Mouse (Mus musculus) brain, embryonic 14.5 days (tissue): ENCODE measurements around the gene Tmem213. TPM values are rescaled to one million over a fixed set of nuclear protein-coding genes. Genes with fewer than 3 reads are reported as not detected.

Source experiments
- DNase-seq: peaks from one replicate; pipeline ENCODE4 v3.0.0-alpha.2; 2011; ENCODE audit warnings: low read depth
- CTCF ChIP-seq: fragments of 200-500 bp; IDR thresholded peaks from 2 replicates; pipeline ENCODE4 v1.5.1; 2012; ENCODE audit warnings: inconsistent platforms, mild to moderate bottlenecking, moderate library complexity, borderline replicate concordance; ENCODE audit not compliant: insufficient read depth, insufficient read length; ENCODE audit errors: extremely low read depth
- POLR2A ChIP-seq: fragments of 200-500 bp; IDR thresholded peaks from 2 replicates; pipeline ENCODE4 v1.6.1; 2012; ENCODE audit warnings: mild to moderate bottlenecking, inconsistent platforms, borderline replicate concordance; ENCODE audit not compliant: poor library complexity, insufficient read depth, insufficient read length, severe bottlenecking; ENCODE audit errors: extremely low read depth
- polyA plus RNA-seq: library from polyadenylated mRNA; depleted of rRNA; stranded (reverse); fragments of >200 nt; gene quantifications from 2 replicates; pipeline ENCODE4 v1.2.3, GENCODE M21; 2012; rRNA removed

Tmem213 gene
- polyA plus RNA-seq, 1 experiment, result 0.15 TPM

DNA sequence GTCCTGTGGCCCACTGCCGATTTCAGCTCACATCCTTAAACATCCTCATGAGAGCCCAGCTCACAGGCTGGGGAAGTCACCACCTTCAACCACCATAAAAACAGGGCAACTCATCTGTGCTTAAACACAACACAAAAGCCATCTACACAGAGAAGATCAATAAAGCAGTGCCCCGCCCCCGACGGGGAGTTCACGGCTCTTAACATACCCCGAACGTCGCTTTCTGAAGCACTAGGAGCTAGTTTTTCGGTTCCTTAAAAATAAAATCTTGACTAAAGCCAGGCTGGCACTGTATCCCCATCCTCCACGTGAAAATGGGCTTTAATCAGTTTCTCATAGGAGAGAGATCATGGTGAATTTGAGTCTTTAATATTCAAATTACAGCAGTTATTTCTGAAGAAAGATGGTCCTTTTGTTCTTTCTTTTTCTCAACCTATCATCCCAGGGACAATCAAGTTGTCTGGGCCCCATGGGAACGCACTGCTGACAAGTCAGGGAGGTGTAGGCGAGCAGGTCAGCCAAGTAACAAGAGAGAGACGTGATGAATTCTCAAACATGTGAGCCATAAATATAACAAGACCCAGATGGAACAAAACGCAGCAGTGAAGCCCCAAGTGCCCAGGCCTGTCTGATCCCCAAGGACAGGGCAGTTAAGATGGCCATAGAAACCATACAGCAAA lies 53.9 kb downstream of the Tmem213 start:
- TF ChIP-seq POLR2A (no peak), CTCF (no peak)
- DNase-seq, result peak; percentile 26

DNA sequence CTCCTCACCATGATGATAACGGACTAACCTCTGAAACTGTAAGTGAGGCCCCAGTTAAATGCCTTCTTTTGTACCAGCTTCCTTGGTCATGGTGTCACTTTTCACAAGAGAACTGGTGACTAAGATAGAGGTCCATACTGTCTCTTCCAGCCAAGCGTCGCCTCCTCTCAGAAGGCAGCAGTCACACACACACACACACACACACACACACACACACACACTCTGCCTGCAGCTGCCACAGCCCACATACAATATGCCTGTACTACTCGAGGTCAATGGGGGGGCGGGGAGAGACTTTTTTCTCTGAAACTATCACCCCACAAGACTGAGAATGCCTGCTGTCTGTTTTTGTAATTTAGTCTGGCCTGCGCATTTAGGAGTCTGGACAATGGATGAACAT lies 55.6 kb downstream of the Tmem213 start:
- TF ChIP-seq POLR2A (no peak), CTCF (no peak)
- no peak for DNase-seq

DNA sequence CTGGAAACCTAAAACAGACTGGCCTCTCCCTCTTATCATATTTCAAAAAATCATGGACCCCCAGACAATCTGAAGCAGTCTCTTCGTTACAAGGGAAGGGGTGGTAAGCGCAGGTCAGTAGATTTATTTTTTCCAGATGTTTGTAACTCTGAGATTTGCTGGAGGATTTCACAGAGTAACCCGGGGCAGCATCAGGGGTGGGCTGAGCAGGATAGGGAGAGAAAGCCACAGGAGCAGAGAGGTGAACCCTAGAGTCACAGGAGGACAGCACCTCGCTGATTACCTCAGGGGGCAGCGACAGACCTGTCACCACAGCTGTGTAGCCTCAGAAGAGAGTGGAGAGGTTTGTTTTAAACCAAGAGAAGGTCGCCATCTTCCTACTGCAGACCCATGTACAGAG lies 56.3 kb downstream of the Tmem213 start:
- DNase-seq, result no peak
- TF ChIP-seq CTCF (no peak), POLR2A (no peak)

Other genes with a start within 250 kb of the Tmem213 start
- 59.4 and 77.4 TPM in 2 replicates for gene Trim24, start 238.4 kb upstream of the Tmem213 start, polyA plus RNA-seq
- gene Svopl, start 62.3 kb upstream of the Tmem213 start, polyA plus RNA-seq, result 0.26 and 0.78 TPM in 2 replicates
- gene Atp6v0a4, start 15.3 kb downstream of the Tmem213 start, polyA plus RNA-seq, result 0.44 and 0.48 TPM in 2 replicates
- 34.9 and 50.5 TPM in 2 replicates for gene D630045J12Rik, start 144.8 kb downstream of the Tmem213 start, polyA plus RNA-seq
- gene Zc3hav1l, start 190.0 kb downstream of the Tmem213 start, polyA plus RNA-seq, result 29.6 and 33.9 TPM in 2 replicates
- 0.90 and 1.5 TPM in 2 replicates for gene Zc3hav1, start 245.3 kb downstream of the Tmem213 start, polyA plus RNA-seq